Mouse (Mus musculus) limb, embryonic 14.5 days (tissue): Measurements from ENCODE around the gene C1rb. TPM values are rescaled to one million over a fixed set of nuclear protein-coding genes. Genes with fewer than 3 reads are reported as not detected.
"Not testable (repeated sequence)": the region's sequence is repeated elsewhere in the genome, so short reads cannot be mapped to it uniquely, and the experiment has no call there.

Experiments used
- ATAC-seq: fragments of 200-750 bp; cut with Nextera tagmentation; 2 replicates; pipeline ENCODE4 v1.8.0; 2017; ENCODE audit warnings: low read depth, moderate number of reproducible peaks, moderate TSS enrichment; ENCODE audit not compliant: low FRiP score
- DNase-seq: peaks from one replicate; pipeline ENCODE4 v3.0.0-alpha.2; 2015; ENCODE audit warnings: low spot score
- H3K27ac ChIP-seq: fragments of 300-500 bp; sonication (generic); replicated peaks from 2 replicates; pipeline ENCODE4 v1.5.1; 2014; ENCODE audit warnings: low read depth, mild to moderate bottlenecking, low read length, moderate library complexity, mixed read lengths
- H3K27me3 ChIP-seq: fragments of 300-500 bp; sonication (generic); 2 replicates; pipeline ENCODE4 v1.6.1; 2014; ENCODE audit warnings: low read length, mixed read lengths; ENCODE audit not compliant: control insufficient read depth, insufficient read depth
- H3K36me3 ChIP-seq: fragments of 300-500 bp; sonication (generic); 2 replicates; pipeline ENCODE4 v1.6.1; 2014; ENCODE audit warnings: mild to moderate bottlenecking, low read length, moderate library complexity, mixed read lengths; ENCODE audit not compliant: control insufficient read depth, insufficient read depth
- H3K4me1 ChIP-seq: fragments of 300-500 bp; sonication (generic); 2 replicates; pipeline ENCODE4 v1.6.1; 2014; ENCODE audit warnings: antibody characterized with exemption, low read length, mixed read lengths; ENCODE audit not compliant: control insufficient read depth, insufficient read depth
- H3K4me2 ChIP-seq: fragments of 300-500 bp; sonication (generic); replicated peaks from 2 replicates; pipeline ENCODE4 v1.6.1; 2014; ENCODE audit warnings: low read depth, mild to moderate bottlenecking, low read length, moderate library complexity; ENCODE audit not compliant: severe bottlenecking
- H3K4me3 ChIP-seq: fragments of 300-500 bp; sonication (generic); replicated peaks from 2 replicates; pipeline ENCODE4 v1.5.1; 2014; ENCODE audit warnings: low read length
- H3K9ac ChIP-seq: fragments of 300-500 bp; sonication (generic); 2 replicates; pipeline ENCODE4 v1.6.1; 2014; ENCODE audit warnings: mild to moderate bottlenecking, low read depth, low read length, moderate library complexity; ENCODE audit not compliant: severe bottlenecking
- H3K9me3 ChIP-seq: fragments of 300-500 bp; sonication (generic); 2 replicates; pipeline ENCODE4 v1.6.1; 2016; ENCODE audit warnings: low read length; ENCODE audit not compliant: control insufficient read depth
- POLR2A ChIP-seq: fragments of 200-500 bp; IDR thresholded peaks from 2 replicates; pipeline ENCODE4 v1.8.0; 2012; ENCODE audit warnings: inconsistent platforms, mild to moderate bottlenecking, moderate library complexity, borderline replicate concordance; ENCODE audit not compliant: insufficient read depth, insufficient read length; ENCODE audit errors: extremely low read depth
- WGBS: fragments of 180-500 bp; shearing (Covaris S2); extraction: QIAGEN DNeasy Blood & Tissue Kit; methylation state at CpG from one replicate; pipeline ENCODE4 v1.1.7; 2014; 5-methylcytosine and 5-hydroxymethylcytosine counted together
- polyA plus RNA-seq, 2 experiments: library from polyadenylated mRNA; depleted of rRNA in 1 of 2; stranded (reverse) in 1 of 2; unstranded in 1 of 2; fragments of >200 nt; fragmentation: Nextera tagmentation in 1 of 2; extraction: Ambion mirVana in 1 of 2; gene quantifications; 2 replicates each; pipeline versions ENCODE4 v1.2.1 to v1.2.3; 2012 to 2014

C1rb gene
- polyA plus RNA-seq, 2 experiments, result 0.11 TPM; not detected in 1

DNA sequence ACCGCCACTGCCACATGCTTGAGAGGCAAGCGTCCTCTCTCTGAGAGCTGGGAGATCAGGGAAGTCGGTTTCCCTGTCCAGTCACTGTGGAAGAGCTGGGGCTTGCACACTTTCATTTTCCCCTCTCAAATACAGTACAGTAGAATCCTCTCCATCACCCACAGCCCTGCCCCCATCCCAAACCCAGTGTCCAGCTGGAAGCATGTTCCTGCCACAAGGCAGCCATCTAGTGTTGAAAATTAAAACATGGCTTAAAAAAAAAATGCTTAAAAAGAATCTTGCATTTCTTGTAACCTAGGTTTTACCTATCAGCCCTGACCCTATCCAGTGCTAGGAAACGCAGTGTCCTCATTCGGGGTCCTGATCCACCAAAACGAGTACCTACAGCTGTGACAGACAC, 25.6 kb upstream of the C1rb start:
- 84% methylated on average over 5 of the region's 6 CpGs for WGBS
- Histone ChIP-seq H3K4me3 (no peak overlapping the region), H3K9me3 (no peaks in the 10 kb centered on the region; the same call in 1 of the 2 replicates), H3K27ac (no peak overlapping the region), H3K4me1 (no peaks in the 10 kb centered on the region), H3K36me3 (no peaks in the 10 kb centered on the region), H3K27me3 (no peaks in the 10 kb centered on the region), H3K4me2 (no peak overlapping the region), H3K9ac (no peak overlapping the region)
- ATAC-seq (no peak), DNase-seq (no peak)
- TF ChIP-seq POLR2A, result no peak

DNA sequence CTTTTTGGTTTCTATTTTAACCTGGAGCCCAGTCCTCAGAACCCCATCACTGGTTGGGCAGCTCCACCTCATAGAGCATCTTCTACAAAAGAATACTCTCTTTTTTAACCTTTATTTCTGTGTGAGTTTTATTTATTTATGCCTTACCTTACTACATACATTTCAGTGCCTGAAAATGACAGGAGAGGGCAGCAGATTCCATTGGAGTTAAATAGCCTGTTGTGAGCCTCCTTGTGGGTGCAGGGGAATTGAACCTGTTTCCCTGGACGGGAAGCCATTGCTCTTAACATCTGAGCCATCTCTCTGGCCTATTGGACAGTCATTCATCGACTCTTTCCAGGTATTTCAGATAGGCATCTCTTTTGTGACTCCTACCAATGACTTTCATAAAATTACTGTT, 24.7 kb upstream of the C1rb start:
- DNase-seq, result no peak
- Histone ChIP-seq H3K4me1 (no peaks in the 10 kb centered on the region), H3K9ac (no peak overlapping the region), H3K9me3 (no peaks in the 10 kb centered on the region; the same call in 1 of the 2 replicates), H3K36me3 (no peaks in the 10 kb centered on the region), H3K27ac (no peak overlapping the region), H3K27me3 (no peaks in the 10 kb centered on the region), H3K4me2 (no peak overlapping the region), H3K4me3 (no peak overlapping the region)
- no peak for TF ChIP-seq POLR2A
- 84% methylated on average over 2 of the region's 2 CpGs for WGBS
- ATAC-seq, result no peak

DNA sequence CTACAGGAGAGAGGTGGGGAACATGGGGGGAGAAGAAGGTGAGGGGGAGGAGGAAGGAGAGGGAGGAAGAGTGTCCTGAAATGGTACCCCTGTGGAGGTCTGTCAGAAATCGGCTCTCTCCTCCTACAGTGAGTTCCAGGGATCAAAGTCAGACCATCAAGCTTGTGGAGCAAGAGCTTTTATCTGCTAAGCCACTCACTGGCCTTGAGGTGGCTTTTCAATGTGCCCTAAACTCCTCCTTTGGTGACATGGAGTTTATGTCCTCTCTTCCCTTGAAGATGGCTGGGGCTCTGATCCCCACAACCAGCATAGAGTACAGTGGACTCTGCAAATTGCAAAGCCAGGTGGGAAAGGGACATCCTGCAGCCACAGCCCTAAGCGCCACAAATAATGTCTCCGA, 22.1 kb upstream of the C1rb start:
- ATAC-seq, H3K4me3 ChIP-seq, H3K27me3 ChIP-seq, H3K36me3 ChIP-seq, H3K27ac ChIP-seq, H3K4me2 ChIP-seq, DNase-seq, H3K4me1 ChIP-seq, H3K9ac ChIP-seq, H3K9me3 ChIP-seq: not testable (repeated sequence)
- WGBS, result 100% methylated on average over 2 of the region's 3 CpGs

DNA sequence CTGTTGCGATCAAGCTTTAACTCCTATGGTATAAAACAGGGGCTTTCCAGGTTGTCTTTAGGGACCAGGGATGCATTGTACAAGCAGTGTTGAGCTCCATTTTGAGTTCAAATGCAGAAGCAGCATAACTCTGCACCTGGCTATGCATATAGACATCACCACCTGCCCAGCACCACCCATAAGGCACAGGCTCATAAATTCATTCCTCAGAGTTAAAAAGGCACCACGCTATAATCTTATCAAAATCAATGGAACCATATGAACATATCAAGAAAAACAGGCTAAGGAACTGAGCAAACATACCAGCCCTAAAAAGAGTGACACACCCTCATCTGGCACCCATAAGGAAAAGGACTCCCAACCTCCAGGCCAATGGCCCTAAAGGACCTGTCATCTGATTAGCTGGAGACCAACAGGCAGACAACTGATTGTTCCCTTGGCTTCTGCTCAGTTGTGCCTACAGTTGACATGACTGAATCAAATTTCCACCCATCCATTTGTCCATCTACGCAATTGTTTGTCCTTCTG, 21.0 kb upstream of the C1rb start:
- no peak for TF ChIP-seq POLR2A
- 94% methylated on average over 3 of the region's 3 CpGs for WGBS
- H3K4me2 ChIP-seq, result no peak overlapping the region

DNA sequence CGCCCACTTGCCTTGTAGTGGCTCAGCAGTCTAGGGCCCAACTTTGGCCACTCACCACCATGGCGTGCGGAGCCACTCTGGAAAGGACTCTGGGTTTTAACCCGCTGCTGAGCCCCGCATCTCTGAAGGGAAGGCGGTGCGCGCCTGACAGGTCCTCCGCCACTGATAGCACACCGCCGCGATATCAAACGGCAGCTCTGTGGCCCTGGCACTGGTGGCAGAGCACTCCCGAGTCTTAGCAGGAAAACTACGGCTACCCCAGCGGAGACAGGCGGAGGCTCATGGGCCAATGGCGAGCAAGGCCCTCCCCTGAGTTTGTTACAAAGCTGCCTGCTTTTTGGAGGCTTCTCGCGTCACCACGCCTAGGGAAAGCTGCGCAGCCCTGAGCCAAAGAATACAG, 17.3 kb upstream of the C1rb start:
- Histone ChIP-seq H3K4me3 (no peak overlapping the region), H3K4me2 (no peak overlapping the region), H3K4me1 (no peaks in the 10 kb centered on the region), H3K9ac (no peak overlapping the region), H3K36me3 (no peaks in the 10 kb centered on the region), H3K9me3 (peaks cover 8% of the 10 kb centered on the region), H3K27me3 (no peaks in the 10 kb centered on the region), H3K27ac (peak overlapping the region; percentile 52; the same call in 1 of the 2 replicates)
- no peak for TF ChIP-seq POLR2A
- WGBS, result 62% methylated on average over 22 of the region's 22 CpGs
- no peak for DNase-seq
- ATAC-seq, result no peak

More for the DNA sequence above, 21.0 kb upstream of the C1rb start:
- H3K27ac ChIP-seq, result no peak overlapping the region
- H3K4me3 ChIP-seq, result no peak overlapping the region
- H3K36me3 ChIP-seq, result no peaks in the 10 kb centered on the region
- no peak overlapping the region for H3K9ac ChIP-seq
- ATAC-seq, result no peak
- H3K9me3 ChIP-seq, result peaks cover 8% of the 10 kb centered on the region
- no peaks in the 10 kb centered on the region for H3K27me3 ChIP-seq
- DNase-seq, result no peak
- H3K4me1 ChIP-seq, result no peaks in the 10 kb centered on the region

DNA sequence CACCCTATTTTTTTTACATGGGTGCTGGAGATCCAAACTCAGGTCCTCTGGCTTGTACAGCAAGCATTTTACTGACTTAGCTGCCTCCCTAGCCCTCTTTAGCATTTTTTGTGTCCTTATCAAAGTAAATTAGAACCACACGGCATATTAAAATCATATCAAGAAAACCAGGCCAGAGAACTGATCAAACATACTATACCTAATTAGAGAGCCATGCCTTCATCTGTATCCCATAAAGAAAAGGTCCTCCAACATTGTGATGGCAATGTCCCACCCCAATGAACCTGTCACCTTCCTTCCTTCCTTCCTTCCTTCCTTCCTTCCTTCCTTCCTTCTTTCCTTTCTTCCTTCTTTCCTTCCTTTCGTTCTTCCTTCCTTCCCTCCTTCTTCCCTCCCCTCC, 14.1 kb upstream of the C1rb start:
- not testable (repeated sequence) for DNase-seq, H3K36me3 ChIP-seq, ATAC-seq, H3K4me1 ChIP-seq, H3K9ac ChIP-seq, H3K9me3 ChIP-seq, H3K27me3 ChIP-seq, H3K4me3 ChIP-seq, H3K4me2 ChIP-seq, H3K27ac ChIP-seq
- WGBS, result 78% methylated on average over 2 of the region's 2 CpGs

DNA sequence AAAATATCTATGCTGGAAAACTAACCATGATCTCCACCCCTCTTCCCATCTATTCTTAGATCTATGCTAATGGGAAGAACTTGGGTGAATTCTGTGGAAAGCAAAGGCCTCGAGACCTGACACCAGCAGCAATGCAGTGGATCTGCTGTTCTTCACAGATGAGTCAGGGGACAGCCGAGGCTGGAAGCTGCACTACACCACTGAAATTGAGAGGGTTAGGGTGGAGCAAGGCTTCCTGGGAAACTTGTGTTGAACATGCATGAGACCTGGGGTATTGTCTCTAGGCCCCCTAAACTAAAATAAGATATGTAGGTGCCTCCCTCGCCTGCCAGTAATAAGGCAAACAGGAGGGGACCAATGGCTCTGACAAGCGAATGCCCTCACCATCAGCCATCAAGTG, 8.9 kb upstream of the C1rb start:
- not testable (repeated sequence) for H3K4me1 ChIP-seq, ATAC-seq
- WGBS, result 80% methylated on average over 4 of the region's 4 CpGs

DNA sequence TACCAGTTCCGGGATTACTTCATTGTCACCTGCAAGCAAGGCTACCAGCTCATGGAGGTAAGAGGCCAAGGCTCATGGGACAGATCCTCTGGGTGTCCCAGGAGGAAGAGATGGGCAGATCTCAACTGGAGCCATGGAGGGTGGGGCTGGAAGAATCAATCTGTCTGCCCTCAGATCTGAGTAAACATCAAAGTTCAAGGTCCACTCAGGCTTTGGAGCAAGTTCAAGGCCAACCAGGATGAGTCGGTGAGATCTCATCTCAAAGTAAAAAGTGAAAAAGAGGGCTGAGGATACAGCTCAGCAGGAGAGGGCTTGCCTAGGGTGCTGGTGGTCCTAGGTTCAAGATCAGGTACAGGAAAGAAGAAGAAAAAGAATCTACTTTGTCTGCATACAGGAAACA, 8.5 kb upstream of the C1rb start:
- H3K27ac ChIP-seq, H3K9ac ChIP-seq, ATAC-seq, DNase-seq, H3K4me1 ChIP-seq, H3K36me3 ChIP-seq, H3K27me3 ChIP-seq, H3K4me2 ChIP-seq, H3K9me3 ChIP-seq, H3K4me3 ChIP-seq: not testable (repeated sequence)
- WGBS, result 96% methylated on average over 1 of the region's 2 CpGs

More for the DNA sequence above, 8.9 kb upstream of the C1rb start:
- not testable (repeated sequence) for H3K27me3 ChIP-seq, H3K4me2 ChIP-seq, H3K9ac ChIP-seq, H3K27ac ChIP-seq, DNase-seq, H3K9me3 ChIP-seq, H3K36me3 ChIP-seq, H3K4me3 ChIP-seq
